In genomic region chr2:169609956-169610355, GRCm38 (mm10) we compare ENCODE assay signal across 21 mouse cellular contexts. TPM values are rescaled to one million over a fixed set of nuclear protein-coding genes. Genes with fewer than 3 reads are reported as not detected.
DNase-seq lines count a peak whose midpoint lies in the region; ATAC-seq lines count a peak whose summit lies in the region.
"Had no signal": no experiment of that assay in that cellular context is flagged by ENCODE, and none has a peak within 500 bp of the region (broad histone marks: within the 10 kb centered on the region; RNA-seq: fewer than 3 reads in every experiment).

No protein-coding gene starts in this region.

- peaks cover 27% of the 10 kb centered on the region for H3K4me1 ChIP-seq in kidney, embryonic 14.5 days (ENCODE audit: control insufficient read depth, insufficient read depth, low read length)
- H3K4me1 ChIP-seq in embryonic facial prominence, embryonic 13.5 days = peaks cover 43% of the 10 kb centered on the region
- H3K4me1 ChIP-seq in liver, embryonic 12.5 days = no peaks in the 10 kb centered on the region

- no peak overlapping the region for H3K4me3 ChIP-seq in kidney, embryonic 14.5 days (ENCODE audit: low read length)
- no peak overlapping the region for H3K4me3 ChIP-seq in embryonic facial prominence, embryonic 13.5 days
- no peak overlapping the region for H3K4me3 ChIP-seq in liver, embryonic 12.5 days
- H3K4me3 ChIP-seq: embryonic facial prominence, embryonic 12.5 days; forebrain, embryonic 12.5 days; midbrain, embryonic 15.5 days; stomach, embryonic 15.5 days had no signal

- no peak for ATAC-seq in kidney, embryonic 14.5 days (ENCODE audit: low FRiP score, low TSS enrichment)
- peak; percentile 29; the same call in 1 of the 2 replicates for ATAC-seq in common myeloid progenitor, adult 5-6 weeks (replicated peaks; ENCODE audit: low read depth, poor library complexity, severe bottlenecking)
- no peak for ATAC-seq in embryonic facial prominence, embryonic 13.5 days (ENCODE audit: insufficient number of reproducible peaks, insufficient read depth, low FRiP score, low TSS enrichment, low read depth)
- ATAC-seq in liver, embryonic 12.5 days = no peak
- ATAC-seq: midbrain, embryonic 15.5 days had no signal

- DNase-seq in kidney, adult 11 months = no peak
- peak; percentile 10 for DNase-seq in lung, postnatal 14 days
- no peak for DNase-seq in cerebellum, postnatal 10 days
- DNase-seq in gastrocnemius, postnatal 4 days (ENCODE audit: low spot score in 2 of 2) = no peak
- DNase-seq: cerebellum, adult 18-20 months; heart, postnatal 10 days; kidney, adult 18-20 months; right cerebral cortex, postnatal 14 days had no signal

- no peak overlapping the region for H3K27ac ChIP-seq in kidney, embryonic 14.5 days (ENCODE audit: low read depth, low read length)
- H3K27ac ChIP-seq in embryonic facial prominence, embryonic 13.5 days = no peak overlapping the region
- no peak overlapping the region for H3K27ac ChIP-seq in liver, embryonic 12.5 days
- H3K27ac ChIP-seq: embryonic facial prominence, embryonic 12.5 days; forebrain, embryonic 12.5 days; midbrain, embryonic 15.5 days; stomach, embryonic 15.5 days had no signal

- no peaks in the 10 kb centered on the region for H3K27me3 ChIP-seq in kidney, embryonic 14.5 days (ENCODE audit: control insufficient read depth, insufficient read depth, low read length)
- 0 out of 2 replicates have a peak, but pooled peaks cover 5% of the 10 kb centered on the region for H3K27me3 ChIP-seq in embryonic facial prominence, embryonic 13.5 days
- no peaks in the 10 kb centered on the region for H3K27me3 ChIP-seq in liver, embryonic 12.5 days (replicated peaks)
- H3K27me3 ChIP-seq: embryonic facial prominence, embryonic 12.5 days; midbrain, embryonic 15.5 days; stomach, embryonic 15.5 days had no signal

- no peaks in the 10 kb centered on the region for H3K36me3 ChIP-seq in kidney, embryonic 14.5 days (ENCODE audit: control insufficient read depth, insufficient read depth, low read length)
- H3K36me3 ChIP-seq in embryonic facial prominence, embryonic 13.5 days = no peaks in the 10 kb centered on the region
- no peaks in the 10 kb centered on the region for H3K36me3 ChIP-seq in liver, embryonic 12.5 days
- H3K36me3 ChIP-seq: embryonic facial prominence, embryonic 12.5 days; forebrain, embryonic 12.5 days; midbrain, embryonic 15.5 days; stomach, embryonic 15.5 days had no signal

- no peak overlapping the region for H3K9ac ChIP-seq in kidney, embryonic 14.5 days (ENCODE audit: low read depth, low read length)
- no peak overlapping the region for H3K9ac ChIP-seq in embryonic facial prominence, embryonic 13.5 days
- no peak overlapping the region for H3K9ac ChIP-seq in liver, embryonic 12.5 days
- H3K9ac ChIP-seq: embryonic facial prominence, embryonic 12.5 days; forebrain, embryonic 12.5 days; midbrain, embryonic 15.5 days; stomach, embryonic 15.5 days had no signal

- no peaks in the 10 kb centered on the region for H3K9me3 ChIP-seq in kidney, embryonic 14.5 days (ENCODE audit: control insufficient read depth, low read length)
- no peaks in the 10 kb centered on the region for H3K9me3 ChIP-seq in embryonic facial prominence, embryonic 13.5 days
- H3K9me3 ChIP-seq in liver, embryonic 12.5 days (replicated peaks) = no peaks in the 10 kb centered on the region
- H3K9me3 ChIP-seq: embryonic facial prominence, embryonic 12.5 days; forebrain, embryonic 12.5 days; midbrain, embryonic 15.5 days; stomach, embryonic 15.5 days had no signal

- peak overlapping the region; percentile 18; the same call in 1 of the 2 replicates for H3K4me2 ChIP-seq in kidney, embryonic 14.5 days (replicated peaks; ENCODE audit: low read depth, low read length)
- H3K4me2 ChIP-seq in embryonic facial prominence, embryonic 13.5 days = 0 out of 2 replicates have a peak overlapping the region, but pooled peaks have one; percentile 2
- no peak overlapping the region for H3K4me2 ChIP-seq in liver, embryonic 12.5 days
- H3K4me2 ChIP-seq: embryonic facial prominence, embryonic 12.5 days; forebrain, embryonic 12.5 days; midbrain, embryonic 15.5 days; stomach, embryonic 15.5 days had no signal

- 23% methylated on average over 13 of the region's 13 CpGs for WGBS in kidney, embryonic 14.5 days
- WGBS in embryonic facial prominence, embryonic 13.5 days = 28% methylated on average over 13 of the region's 13 CpGs
- WGBS in liver, embryonic 12.5 days (ENCODE audit: insufficient replicate concordance) = 41% methylated on average over 13 of the region's 13 CpGs

RNA-seq across cellular contexts. Expression of gene Gm11011, which starts 22.4 kb away (rescaled TPM):
- polyA plus RNA-seq in kidney, embryonic 14.5 days (2014; fragmentation: Nextera tagmentation; extraction: Ambion mirVana) = not detected in 2 replicates
- not detected in 2 replicates for total RNA-seq in common myeloid progenitor, adult 5-6 weeks (2017)
- polyA plus RNA-seq in embryonic facial prominence, embryonic 13.5 days (2015; fragmentation: Nextera tagmentation; extraction: Ambion mirVana) = not detected in 2 replicates
- total RNA-seq in gastrocnemius, postnatal 4 days (2021) = not detected
- polyA plus RNA-seq in liver, embryonic 12.5 days (2016; fragmentation: Nextera tagmentation; extraction: Ambion mirVana) = not detected in 2 replicates
- total RNA-seq: gastrocnemius, adult 8-10 months; heart, postnatal 10 days; layer of hippocampus, postnatal 10 days; left cerebral cortex, postnatal 25 days; neutrophil, adult 5-6 weeks had no signal
- polyA plus RNA-seq: embryonic facial prominence, embryonic 12.5 days; forebrain, embryonic 12.5 days; midbrain, embryonic 15.5 days; stomach, embryonic 15.5 days; urinary bladder, adult 2 months had no signal

RNA-seq across cellular contexts. Expression of gene Tshz2, which starts 22.9 kb away (rescaled TPM):
- 11.7 and 14.8 TPM in 2 replicates for polyA plus RNA-seq in kidney, embryonic 14.5 days (2014; fragmentation: Nextera tagmentation; extraction: Ambion mirVana)
- total RNA-seq in common myeloid progenitor, adult 5-6 weeks (2017) = not detected in 2 replicates
- polyA plus RNA-seq in embryonic facial prominence, embryonic 13.5 days (2015; fragmentation: Nextera tagmentation; extraction: Ambion mirVana) = 10.2 and 12.3 TPM in 2 replicates
- total RNA-seq in gastrocnemius, postnatal 4 days (2021) = 10 to 100 TPM; 38.2 to 40.1 TPM
- 2.9 and 3.5 TPM in 2 replicates for polyA plus RNA-seq in liver, embryonic 12.5 days (2016; fragmentation: Nextera tagmentation; extraction: Ambion mirVana)
- total RNA-seq: neutrophil, adult 5-6 weeks had no signal
